Mouse (Mus musculus) testis, adult 2 months (tissue): ENCODE measurements around the gene Chrna1. TPM values are rescaled to one million over a fixed set of nuclear protein-coding genes. Genes with fewer than 3 reads are reported as not detected.

Experiments
- H3K27ac ChIP-seq: fragments of 200-500 bp; 2 replicates; pipeline ENCODE4 v1.5.1; 2012; ENCODE audit warnings: low read depth, low read length; ENCODE audit not compliant: control insufficient read depth, insufficient read depth
- H3K27me3 ChIP-seq: fragments of 200-500 bp; 2 replicates; pipeline ENCODE4 v1.6.1; 2012; ENCODE audit warnings: mild to moderate bottlenecking, low read length, moderate library complexity; ENCODE audit not compliant: control insufficient read depth, insufficient read depth
- H3K36me3 ChIP-seq: fragments of 200-500 bp; 2 replicates; pipeline ENCODE4 v1.6.1; 2012; ENCODE audit warnings: mild to moderate bottlenecking, low read length; ENCODE audit not compliant: control insufficient read depth, insufficient read depth
- H3K4me1 ChIP-seq: fragments of 200-500 bp; 2 replicates; pipeline ENCODE4 v1.6.1; 2012; ENCODE audit warnings: low read length; ENCODE audit not compliant: control insufficient read depth, insufficient read depth
- H3K4me3 ChIP-seq: fragments of 200-500 bp; 2 replicates; pipeline ENCODE4 v1.5.1; 2012; ENCODE audit warnings: low read depth, mild to moderate bottlenecking, low read length, moderate library complexity, mixed read lengths; ENCODE audit not compliant: control insufficient read depth
- CTCF ChIP-seq: fragments of 200-500 bp; IDR thresholded peaks from 2 replicates; pipeline ENCODE4 v1.5.1; 2012; ENCODE audit warnings: low read depth, mild to moderate bottlenecking, inconsistent platforms, low read length, moderate library complexity; ENCODE audit not compliant: control insufficient read depth, insufficient read depth, insufficient replicate concordance
- POLR2A ChIP-seq: fragments of 200-500 bp; IDR thresholded peaks from 2 replicates; pipeline ENCODE4 v1.6.1; 2012; ENCODE audit warnings: low read depth, mild to moderate bottlenecking, inconsistent platforms, low read length, moderate library complexity; ENCODE audit not compliant: control insufficient read depth
- polyA plus RNA-seq: library from polyadenylated mRNA; depleted of rRNA; stranded (reverse); fragments of >200 nt; gene quantifications from 2 replicates; pipeline ENCODE4 v1.2.3, GENCODE M21; 2012

Chrna1 gene
- polyA plus RNA-seq, 1 experiment, result 0.12 TPM

DNA sequence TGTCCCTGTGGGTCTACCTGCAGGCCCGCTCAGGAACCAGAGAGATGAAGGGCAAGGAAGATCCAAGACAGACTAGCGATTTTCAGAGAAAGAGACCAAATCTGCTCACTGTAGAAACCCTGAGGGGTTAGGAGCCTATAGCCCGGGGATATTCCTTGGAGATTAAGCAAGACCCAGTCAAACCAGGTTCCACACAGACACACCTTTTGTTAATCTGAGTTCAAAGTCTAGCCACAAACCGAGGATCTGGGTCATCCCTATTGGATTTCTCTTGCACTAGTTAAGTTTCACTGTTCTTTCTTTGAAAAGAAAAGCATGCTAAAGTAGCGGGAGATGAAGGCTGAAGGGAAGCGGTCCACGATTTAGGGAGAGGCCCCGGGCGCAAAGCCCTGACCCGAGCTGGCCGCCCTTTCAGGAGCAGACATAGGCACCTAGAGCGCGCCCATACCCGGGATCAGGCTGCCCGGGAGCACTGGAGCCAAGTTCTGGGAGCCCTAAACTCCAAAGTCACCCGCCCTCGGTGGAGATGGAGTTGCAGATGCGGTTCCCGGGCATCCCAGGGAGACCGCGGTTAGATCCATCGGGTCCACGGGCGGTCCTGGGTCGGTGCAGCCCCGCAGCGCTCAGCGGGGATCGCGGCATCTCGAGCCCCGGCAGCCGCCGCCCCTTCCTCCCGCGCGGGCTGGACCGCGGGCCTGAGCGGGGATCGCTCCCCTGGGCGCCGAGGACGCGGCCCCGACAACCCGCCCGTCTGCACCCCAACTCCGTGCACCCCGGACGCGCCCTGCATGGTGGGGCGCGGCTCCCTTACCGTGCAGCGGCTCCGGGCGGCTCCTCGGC is 51.4 kb downstream of the Chrna1 start:
- no peak for TF ChIP-seq POLR2A
- no peak for TF ChIP-seq CTCF
- Histone ChIP-seq H3K27me3 (peaks cover 3% of the 10 kb centered on the region; the same call in 1 of the 2 replicates), H3K36me3 (no peaks in the 10 kb centered on the region), H3K4me1 (peaks cover 8% of the 10 kb centered on the region), H3K4me3 (peak overlapping the region; percentile 74), H3K27ac (peak overlapping the region; percentile 1)

- H3K27me3 ChIP-seq, result peaks cover 3% of the 10 kb centered on the region; the same call in 1 of the 2 replicates
- H3K4me3 ChIP-seq, result no peak overlapping the region
- no peaks in the 10 kb centered on the region for H3K36me3 ChIP-seq
- H3K4me1 ChIP-seq, result peaks cover 8% of the 10 kb centered on the region
- TF ChIP-seq POLR2A (no peak), CTCF (no peak)
- H3K27ac ChIP-seq, result no peak overlapping the region
Observed at GRCm38 (mm10) chr2:73527956-73528355, 52.2 kb downstream of the Chrna1 start.

- H3K36me3 ChIP-seq, result no peaks in the 10 kb centered on the region
- TF ChIP-seq CTCF (no peak), POLR2A (no peak)
- peaks cover 3% of the 10 kb centered on the region; the same call in 1 of the 2 replicates for H3K27me3 ChIP-seq
- no peak overlapping the region for H3K27ac ChIP-seq
- no peak overlapping the region for H3K4me3 ChIP-seq
- peaks cover 8% of the 10 kb centered on the region for H3K4me1 ChIP-seq
Observed at GRCm38 (mm10) chr2:73526691-73527090, 53.4 kb downstream of the Chrna1 start.

GRCm38 (mm10) chr2:73522891-73523290 is 57.2 kb downstream of the Chrna1 start:
- Histone ChIP-seq H3K27me3 (no peaks in the 10 kb centered on the region), H3K36me3 (no peaks in the 10 kb centered on the region), H3K4me1 (no peaks in the 10 kb centered on the region; the same call in 1 of the 2 replicates), H3K27ac (no peak overlapping the region), H3K4me3 (no peak overlapping the region)
- TF ChIP-seq POLR2A (no peak), CTCF (no peak)

- Histone ChIP-seq H3K27me3 (no peaks in the 10 kb centered on the region), H3K4me1 (no peaks in the 10 kb centered on the region; the same call in 1 of the 2 replicates), H3K27ac (no peak overlapping the region), H3K4me3 (no peak overlapping the region), H3K36me3 (no peaks in the 10 kb centered on the region)
- TF ChIP-seq CTCF (no peak), POLR2A (no peak)
Observed at GRCm38 (mm10) chr2:73522336-73522735, 57.8 kb downstream of the Chrna1 start.

GRCm38 (mm10) chr2:73521737-73522136 is 58.4 kb downstream of the Chrna1 start:
- Histone ChIP-seq H3K4me1 (no peaks in the 10 kb centered on the region; the same call in 1 of the 2 replicates), H3K27ac (no peak overlapping the region), H3K36me3 (no peaks in the 10 kb centered on the region), H3K27me3 (no peaks in the 10 kb centered on the region), H3K4me3 (no peak overlapping the region)
- TF ChIP-seq CTCF (no peak), POLR2A (no peak)

DNA sequence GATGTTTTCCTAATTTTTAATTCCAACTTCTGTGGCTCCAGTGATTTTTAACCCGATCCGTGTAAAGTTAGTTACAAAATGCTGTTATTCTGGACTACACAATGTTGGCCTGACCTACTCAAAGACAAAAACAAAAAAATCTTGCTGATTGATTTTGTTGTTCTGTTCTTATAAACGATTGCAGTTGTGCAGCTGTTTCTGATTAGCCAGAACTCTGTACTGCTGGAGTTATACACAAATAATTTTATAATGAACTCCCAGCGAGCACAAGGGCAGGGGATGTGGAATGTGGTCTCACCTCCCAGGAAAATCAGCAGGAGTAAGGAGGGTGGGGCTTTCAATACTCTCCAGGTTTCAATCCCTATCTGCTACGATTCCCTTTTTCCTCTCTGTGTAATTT is 61.2 kb downstream of the Chrna1 start:
- no peaks in the 10 kb centered on the region for H3K27me3 ChIP-seq
- H3K27ac ChIP-seq, result no peak overlapping the region
- no peak for TF ChIP-seq POLR2A
- no peak for TF ChIP-seq CTCF
- H3K4me3 ChIP-seq, result no peak overlapping the region
- no peaks in the 10 kb centered on the region; the same call in 1 of the 2 replicates for H3K4me1 ChIP-seq
- no peaks in the 10 kb centered on the region for H3K36me3 ChIP-seq

DNA sequence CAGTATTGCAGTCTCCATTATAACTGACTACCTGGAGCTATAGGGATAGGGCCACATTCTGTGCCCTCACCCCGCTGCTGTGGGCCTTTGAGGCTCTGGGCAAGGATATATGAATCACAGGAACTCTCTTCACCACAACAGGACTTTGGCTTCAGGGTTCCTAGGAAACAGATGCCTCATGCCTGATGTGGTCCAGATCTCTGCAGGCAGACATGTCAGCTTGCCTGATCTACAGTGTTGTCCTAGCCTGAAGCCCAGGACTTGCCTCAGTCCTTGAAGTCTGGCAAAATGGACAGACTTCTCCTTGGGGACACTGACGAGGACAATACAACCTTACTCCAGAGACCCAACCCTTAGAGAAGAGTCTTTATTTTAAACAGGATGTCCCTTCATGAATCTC is 61.8 kb downstream of the Chrna1 start:
- H3K27ac ChIP-seq, result no peak overlapping the region
- no peak for TF ChIP-seq POLR2A
- TF ChIP-seq CTCF, result no peak
- H3K4me1 ChIP-seq, result no peaks in the 10 kb centered on the region; the same call in 1 of the 2 replicates

More for the DNA sequence above, 61.8 kb downstream of the Chrna1 start:
- Histone ChIP-seq H3K36me3 (no peaks in the 10 kb centered on the region), H3K27me3 (no peaks in the 10 kb centered on the region), H3K4me3 (no peak overlapping the region)
